Mouse (Mus musculus) neural tube, embryonic 10.5 days (tissue): ENCODE results near the gene Dcaf4.

Source experiments
- DNase-seq: peaks from one replicate; pipeline ENCODE4 v3.0.0-alpha.2; 2017; ENCODE audit warnings: low spot score; ENCODE audit errors: extremely low spot score

Gene Dcaf4

GRCm38 (mm10) chr12:83543997-83544396 is 23.7 kb downstream of the Dcaf4 start:
- no peak for DNase-seq

- DNase-seq: no peak
Measured at GRCm38 (mm10) chr12:83544791-83545190, 24.5 kb downstream of the Dcaf4 start.

- no peak for DNase-seq
Measured at GRCm38 (mm10) chr12:83551305-83551704, 31.0 kb downstream of the Dcaf4 start.

GRCm38 (mm10) chr12:83553816-83554215 is 33.5 kb downstream of the Dcaf4 start:
- DNase-seq: no peak

GRCm38 (mm10) chr12:83555605-83556004 is 35.3 kb downstream of the Dcaf4 start:
- no peak for DNase-seq

- DNase-seq: no peak
Measured at GRCm38 (mm10) chr12:83558496-83558895, 38.2 kb downstream of the Dcaf4 start.

GRCm38 (mm10) chr12:83560189-83560588 is 39.9 kb downstream of the Dcaf4 start:
- no peak for DNase-seq

GRCm38 (mm10) chr12:83562589-83562988 is 42.3 kb downstream of the Dcaf4 start:
- DNase-seq: no peak

- DNase-seq: no peak
Measured at GRCm38 (mm10) chr12:83569866-83570265, 49.6 kb downstream of the Dcaf4 start.

GRCm38 (mm10) chr12:83572717-83573116 is 52.5 kb downstream of the Dcaf4 start:
- DNase-seq: no peak

GRCm38 (mm10) chr12:83577445-83577844 is 57.2 kb downstream of the Dcaf4 start:
- DNase-seq: no peak

GRCm38 (mm10) chr12:83578356-83578755 is 58.1 kb downstream of the Dcaf4 start:
- DNase-seq: no peak

GRCm38 (mm10) chr12:83578896-83579569 is 58.8 kb downstream of the Dcaf4 start:
- no peak for DNase-seq

GRCm38 (mm10) chr12:83580283-83580682 is 60.0 kb downstream of the Dcaf4 start:
- DNase-seq: no peak

GRCm38 (mm10) chr12:83582106-83582505 is 61.8 kb downstream of the Dcaf4 start:
- DNase-seq: no peak

- DNase-seq: no peak
Measured at GRCm38 (mm10) chr12:83582747-83583146, 62.5 kb downstream of the Dcaf4 start.

- no peak for DNase-seq
Measured at GRCm38 (mm10) chr12:83586628-83587027, 66.4 kb downstream of the Dcaf4 start.
